13 mouse cellular contexts compared by ENCODE assay signal in the genomic region with DNA sequence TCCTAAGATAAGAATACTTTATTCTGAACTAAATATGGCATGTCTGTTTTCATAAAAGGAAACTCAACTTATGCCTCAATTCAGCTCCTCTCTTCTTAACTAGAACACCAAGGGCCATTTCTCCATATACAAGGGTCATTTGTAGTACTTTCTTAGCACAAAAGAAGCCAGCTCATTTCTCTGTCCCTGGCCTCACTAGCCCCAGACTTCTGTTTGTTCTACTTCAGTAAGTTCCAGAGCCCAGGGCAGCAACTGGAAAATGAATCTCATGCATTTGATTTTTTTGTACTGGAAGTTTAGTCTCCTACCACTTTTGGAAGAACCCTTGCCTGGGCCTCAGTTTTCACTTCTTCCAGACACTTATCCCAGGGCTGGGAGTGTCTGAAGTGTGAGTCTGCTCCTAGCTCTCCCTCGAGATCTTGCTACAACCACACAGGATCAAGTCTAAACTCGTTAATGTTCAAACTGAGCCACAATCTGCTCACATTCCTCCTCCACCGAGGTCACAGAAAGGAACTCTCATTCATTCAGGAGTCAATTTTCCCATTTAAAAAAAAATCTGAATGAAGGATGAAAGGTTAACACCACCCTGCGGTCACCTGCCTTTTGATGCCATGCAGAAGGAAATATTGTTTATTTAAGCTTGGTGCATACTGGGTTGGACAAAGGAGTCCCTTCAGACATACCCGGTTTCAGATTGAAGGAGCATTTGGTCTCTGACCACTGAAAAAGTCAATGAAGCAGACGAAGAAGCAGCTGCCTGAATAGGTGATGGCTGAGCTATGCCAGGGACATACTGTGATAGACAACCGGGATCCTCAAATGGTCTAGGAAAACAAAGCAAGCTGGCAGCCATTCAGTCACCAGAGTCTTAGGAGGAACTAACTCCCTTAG.
DNase-seq lines count a peak whose midpoint lies in the region; ATAC-seq and TF ChIP-seq lines count a peak whose summit lies in the region.
"Had no signal": no experiment of that assay in that cellular context is flagged by ENCODE, and none has a peak within 500 bp of the region (broad histone marks: within the 10 kb centered on the region; RNA-seq: fewer than 3 reads in every experiment).

No protein-coding gene starts in this region.

- H3K4me1 ChIP-seq in forebrain, embryonic 10.5 days = peaks cover 10% of the 10 kb centered on the region
- H3K4me1 ChIP-seq in forebrain, postnatal 0 days (ENCODE audit: insufficient read depth) = no peaks in the 10 kb centered on the region
- no peaks in the 10 kb centered on the region; the same call in 1 of the 2 replicates for H3K4me1 ChIP-seq in kidney, adult 2 months (ENCODE audit: control insufficient read depth, insufficient read depth, low read length)
- peaks cover 16% of the 10 kb centered on the region for H3K4me1 ChIP-seq in limb, embryonic 12.5 days (replicated peaks)
- H3K4me1 ChIP-seq: liver, embryonic 13.5 days; neural tube, embryonic 12.5 days had no signal

- no peak for TF ChIP-seq CTCF in forebrain, postnatal 0 days (IDR thresholded peaks at IDR 0.05; ENCODE audit: low read depth)
- no peak for TF ChIP-seq CTCF in kidney, adult 2 months (conservative IDR thresholded peaks at IDR 0.05; ENCODE audit: insufficient read depth, insufficient read length, low read depth, low read length)

- H3K9ac ChIP-seq in forebrain, postnatal 0 days = no peak overlapping the region
- H3K9ac ChIP-seq in limb, embryonic 12.5 days (replicated peaks) = no peak overlapping the region
- H3K9ac ChIP-seq: liver, embryonic 13.5 days; neural tube, embryonic 12.5 days had no signal

- H3K4me2 ChIP-seq in forebrain, postnatal 0 days (ENCODE audit: low read depth) = no peak overlapping the region
- peak overlapping the region; percentile 1; the same call in 1 of the 2 replicates for H3K4me2 ChIP-seq in limb, embryonic 12.5 days
- H3K4me2 ChIP-seq: liver, embryonic 13.5 days; neural tube, embryonic 12.5 days had no signal

- no peaks in the 10 kb centered on the region for H3K9me3 ChIP-seq in forebrain, embryonic 10.5 days
- H3K9me3 ChIP-seq in forebrain, postnatal 0 days (ENCODE audit: low read length) = no peaks in the 10 kb centered on the region
- no peaks in the 10 kb centered on the region for H3K9me3 ChIP-seq in limb, embryonic 12.5 days
- H3K9me3 ChIP-seq: liver, embryonic 13.5 days; neural tube, embryonic 12.5 days had no signal

- intact Hi-C loops in left cerebral cortex, postnatal 14 days (cut with DNase I) = no loop called here
- intact Hi-C loops in gastrocnemius, postnatal 14 days (cut with DNase I; ENCODE audit: low total_unique reads) = no loop called here

- TF ChIP-seq POLR2A in kidney, adult 2 months (IDR thresholded peaks at IDR 0.05; ENCODE audit: low read depth, low read length) = no peak

- H3K4me3 ChIP-seq in forebrain, embryonic 10.5 days = no peak overlapping the region
- H3K4me3 ChIP-seq in forebrain, postnatal 0 days (ENCODE audit: low read depth, low read length) = no peak overlapping the region
- no peak overlapping the region for H3K4me3 ChIP-seq in kidney, adult 2 months (ENCODE audit: insufficient read depth, low read depth, low read length)
- no peak overlapping the region for H3K4me3 ChIP-seq in limb, embryonic 12.5 days (replicated peaks)
- H3K4me3 ChIP-seq: liver, embryonic 13.5 days; neural tube, embryonic 12.5 days had no signal

- no peak for DNase-seq in forebrain, embryonic 10.5 days (ENCODE audit: extremely low spot score, low spot score)
- no peak for DNase-seq in forebrain, postnatal 0 days
- DNase-seq in embryo, embryonic 10.5 days (ENCODE audit: low spot score) = peak; percentile 29
- peak; percentile 87 for DNase-seq in kidney, adult 2 months
- no peak for DNase-seq in left cerebral cortex, postnatal 14 days (ENCODE audit: low spot score in 2 of 2)
- no peak for DNase-seq in thymus, postnatal 25 days
- DNase-seq in gastrocnemius, postnatal 14 days = no peak
- DNase-seq: adrenal gland, adult 8-10 months; gastrocnemius, postnatal 36 days; liver, embryonic 13.5 days; right cerebral cortex, postnatal 14 days had no signal

- H3K27me3 ChIP-seq in forebrain, embryonic 10.5 days (ENCODE audit: poor library complexity, severe bottlenecking) = no peaks in the 10 kb centered on the region
- H3K27me3 ChIP-seq in forebrain, postnatal 0 days (ENCODE audit: insufficient read depth, low read length) = no peaks in the 10 kb centered on the region
- no peaks in the 10 kb centered on the region for H3K27me3 ChIP-seq in kidney, adult 2 months (replicated peaks; ENCODE audit: control insufficient read depth, insufficient read depth, low read length)
- H3K27me3 ChIP-seq in limb, embryonic 12.5 days = no peaks in the 10 kb centered on the region
- H3K27me3 ChIP-seq: liver, embryonic 13.5 days; neural tube, embryonic 12.5 days had no signal

- WGBS in forebrain, embryonic 10.5 days = 36% methylated on average over 7 of the region's 7 CpGs
- 28% methylated on average over 7 of the region's 7 CpGs for WGBS in forebrain, postnatal 0 days
- 26% methylated on average over 7 of the region's 7 CpGs for WGBS in kidney, adult 2 months
- WGBS in limb, embryonic 12.5 days = 16% methylated on average over 7 of the region's 7 CpGs

- H3K27ac ChIP-seq in forebrain, embryonic 10.5 days = 0 out of 2 replicates have a peak overlapping the region, but pooled peaks have one; percentile 25
- H3K27ac ChIP-seq in forebrain, postnatal 0 days (ENCODE audit: low read depth, low read length) = no peak overlapping the region
- peak overlapping the region; percentile 98 for H3K27ac ChIP-seq in kidney, adult 2 months (ENCODE audit: insufficient read depth, low read depth, low read length)
- peak overlapping the region; percentile 69 for H3K27ac ChIP-seq in limb, embryonic 12.5 days
- H3K27ac ChIP-seq: liver, embryonic 13.5 days; neural tube, embryonic 12.5 days had no signal

- H3K36me3 ChIP-seq in forebrain, embryonic 10.5 days (replicated peaks) = no peaks in the 10 kb centered on the region
- no peaks in the 10 kb centered on the region for H3K36me3 ChIP-seq in forebrain, postnatal 0 days (ENCODE audit: insufficient read depth)
- no peaks in the 10 kb centered on the region for H3K36me3 ChIP-seq in kidney, adult 2 months (ENCODE audit: control insufficient read depth, insufficient read depth, low read length)
- no peaks in the 10 kb centered on the region for H3K36me3 ChIP-seq in limb, embryonic 12.5 days
- H3K36me3 ChIP-seq: liver, embryonic 13.5 days; neural tube, embryonic 12.5 days had no signal

- ATAC-seq in forebrain, postnatal 0 days = no peak
- peak; percentile 42; the same call in 1 of the 2 replicates for ATAC-seq in limb, embryonic 12.5 days (ENCODE audit: insufficient number of reproducible peaks, insufficient read depth, low FRiP score, low TSS enrichment, low read depth)

Comparison
In these comparisons a context has a peak if more than half of its experiments do, and no peak if none do; other contexts are left out.
1. DNase-seq: peak in embryo, embryonic 10.5 days (single experiment) and kidney, adult 2 months (single experiment); none in forebrain, embryonic 10.5 days (single experiment), forebrain, postnatal 0 days (single experiment), left cerebral cortex, postnatal 14 days (0 of 2), thymus, postnatal 25 days (single experiment) and gastrocnemius, postnatal 14 days (single experiment).